9 mouse cellular contexts compared by ENCODE assay signal in genomic region chr2:165112149-165112548, GRCm38 (mm10). TPM values are rescaled to one million over a fixed set of nuclear protein-coding genes. Genes with fewer than 3 reads are reported as not detected.
A peak's percentile ranks its signal among the peaks of the same experiment; 100 is the strongest.
DNase-seq lines count a peak whose midpoint lies in the region; ATAC-seq and TF ChIP-seq lines count a peak whose summit lies in the region.
"Had no signal": no experiment of that assay in that cellular context is flagged by ENCODE, and none has a peak within 500 bp of the region (broad histone marks: within the 10 kb centered on the region; RNA-seq: fewer than 3 reads in every experiment).

No protein-coding gene starts in this region.

- peak overlapping the region; percentile 24; the same call in 1 of the 2 replicates for H3K4me2 ChIP-seq in limb, embryonic 15.5 days
- H3K4me2 ChIP-seq in midbrain, postnatal 0 days (ENCODE audit: low read depth, low read length, poor library complexity, severe bottlenecking): no peak overlapping the region; the same call in 1 of the 2 replicates
- H3K4me2 ChIP-seq: liver, embryonic 15.5 days had no signal

- H3K9ac ChIP-seq in limb, embryonic 15.5 days: no peak overlapping the region
- no peak overlapping the region for H3K9ac ChIP-seq in midbrain, postnatal 0 days (replicated peaks; ENCODE audit: low read length, poor library complexity, severe bottlenecking)
- H3K9ac ChIP-seq: liver, embryonic 15.5 days had no signal

- DNase-seq in adrenal gland, postnatal 36 days: peak; percentile 92 to 93
- peak; percentile 84 for DNase-seq in embryo, embryonic 9.5 days (ENCODE audit: extremely low spot score)
- DNase-seq in heart, adult 9 months (ENCODE audit: low spot score in 2 of 2): peak; percentile 31 to 64
- DNase-seq in kidney, adult 8-10 months: peak; percentile 51 to 79
- DNase-seq in midbrain, postnatal 0 days (ENCODE audit: low spot score): peak; percentile 86
- DNase-seq in spleen, adult 2 months (ENCODE audit: low read depth in 1 of 2, low spot score in 2 of 2): peak; percentile 44 to 77

- under 1% methylated on average over 54 of the region's 54 CpGs for WGBS in limb, embryonic 15.5 days
- WGBS in midbrain, postnatal 0 days: 3% methylated on average over 54 of the region's 54 CpGs
- 1% methylated on average over 54 of the region's 54 CpGs for WGBS in spleen, adult 2 months

- no peak overlapping the region for H3K27ac ChIP-seq in limb, embryonic 15.5 days
- no peak overlapping the region for H3K27ac ChIP-seq in midbrain, postnatal 0 days (ENCODE audit: low read depth, low read length)
- H3K27ac ChIP-seq in spleen, adult 2 months (ENCODE audit: insufficient read depth, low read length): no peak overlapping the region
- H3K27ac ChIP-seq: liver, embryonic 15.5 days had no signal

- TF ChIP-seq CTCF in midbrain, postnatal 0 days (IDR thresholded peaks at IDR 0.05): peak; percentile 78
- TF ChIP-seq CTCF in spleen, adult 2 months (IDR thresholded peaks at IDR 0.05; ENCODE audit: extremely low read depth, insufficient read depth, insufficient read length, insufficient replicate concordance): peak; percentile 92

- 0 out of 2 replicates have a peak, but pooled peaks have one; percentile 37 for ATAC-seq in limb, embryonic 15.5 days (ENCODE audit: insufficient number of reproducible peaks, low FRiP score, low TSS enrichment, low read depth)
- peak; percentile 69 for ATAC-seq in midbrain, postnatal 0 days (ENCODE audit: low FRiP score)
- no peak for ATAC-seq in activated CD4-positive, CD25-positive, alpha-beta regulatory T cell, adult 4 months

- no peaks in the 10 kb centered on the region for H3K9me3 ChIP-seq in limb, embryonic 15.5 days
- H3K9me3 ChIP-seq in midbrain, postnatal 0 days (ENCODE audit: low read length): no peaks in the 10 kb centered on the region
- H3K9me3 ChIP-seq: liver, embryonic 15.5 days had no signal

- peaks cover 95% of the 10 kb centered on the region for H3K27me3 ChIP-seq in limb, embryonic 15.5 days
- H3K27me3 ChIP-seq in midbrain, postnatal 0 days (ENCODE audit: insufficient read depth, low read length): peaks cover 21% of the 10 kb centered on the region
- H3K27me3 ChIP-seq in spleen, adult 2 months (ENCODE audit: control insufficient read depth, insufficient read depth, low read length): peaks cover 2% of the 10 kb centered on the region

- H3K4me1 ChIP-seq in limb, embryonic 15.5 days: peaks cover 7% of the 10 kb centered on the region
- H3K4me1 ChIP-seq in midbrain, postnatal 0 days (ENCODE audit: insufficient read depth, low read length): no peaks in the 10 kb centered on the region
- H3K4me1 ChIP-seq in spleen, adult 2 months (ENCODE audit: control insufficient read depth, insufficient read depth, insufficient read length): peaks cover 3% of the 10 kb centered on the region; the same call in 1 of the 2 replicates
- H3K4me1 ChIP-seq: liver, embryonic 15.5 days had no signal

- no peaks in the 10 kb centered on the region for H3K36me3 ChIP-seq in limb, embryonic 15.5 days
- no peaks in the 10 kb centered on the region for H3K36me3 ChIP-seq in midbrain, postnatal 0 days (ENCODE audit: insufficient read depth, low read length)
- no peaks in the 10 kb centered on the region for H3K36me3 ChIP-seq in spleen, adult 2 months (ENCODE audit: control insufficient read depth, insufficient read depth, low read length)
- H3K36me3 ChIP-seq: liver, embryonic 15.5 days had no signal

- H3K4me3 ChIP-seq in limb, embryonic 15.5 days: peak overlapping the region; percentile 15
- peak overlapping the region; percentile 5; the same call in 1 of the 2 replicates for H3K4me3 ChIP-seq in midbrain, postnatal 0 days (ENCODE audit: low read depth, low read length)
- H3K4me3 ChIP-seq in spleen, adult 2 months (ENCODE audit: extremely low read depth, insufficient read depth, insufficient read length): no peak overlapping the region
- H3K4me3 ChIP-seq: liver, embryonic 15.5 days had no signal

- no peak for TF ChIP-seq POLR2A in spleen, adult 2 months (IDR thresholded peaks at IDR 0.05; ENCODE audit: low read depth, low read length)

RNA-seq across cellular contexts. Expression of gene 1700025C18Rik, which starts 21.6 kb away (rescaled TPM):
- total RNA-seq in adrenal gland, postnatal 36 days (2021): not detected
- polyA plus RNA-seq in limb, embryonic 15.5 days (2015; fragmentation: Nextera tagmentation; extraction: Ambion mirVana): not detected in 2 replicates
- total RNA-seq in midbrain, postnatal 0 days (2014; rRNA removed): not detected in 2 replicates
- polyA plus RNA-seq in midbrain, postnatal 0 days (2015; fragmentation: Nextera tagmentation; extraction: Ambion mirVana): not detected in 2 replicates
- polyA plus RNA-seq in spleen, adult 2 months (2012; rRNA removed): not detected in 2 replicates
- polyA plus RNA-seq in activated CD4-positive, CD25-positive, alpha-beta regulatory T cell, adult 4 months (2017; shearing (Covaris generic)): not detected
- polyA plus RNA-seq: liver, embryonic 15.5 days had no signal

RNA-seq across cellular contexts. Expression of gene Cd40, which starts 56.7 kb away (rescaled TPM):
- 1 to 10 TPM; 1.7 TPM for total RNA-seq in adrenal gland, postnatal 36 days (2021)
- 7.0 and 7.5 TPM in 2 replicates for polyA plus RNA-seq in limb, embryonic 15.5 days (2015; fragmentation: Nextera tagmentation; extraction: Ambion mirVana)
- 5.2 and 5.9 TPM in 2 replicates for total RNA-seq in midbrain, postnatal 0 days (2014; rRNA removed)
- 4.4 and 6.4 TPM in 2 replicates for polyA plus RNA-seq in midbrain, postnatal 0 days (2015; fragmentation: Nextera tagmentation; extraction: Ambion mirVana)
- polyA plus RNA-seq in spleen, adult 2 months (2012; rRNA removed): 66.9 and 97.0 TPM in 2 replicates
- polyA plus RNA-seq in activated CD4-positive, CD25-positive, alpha-beta regulatory T cell, adult 4 months (2017; shearing (Covaris generic)): 1 to 10 TPM; 1.2 to 1.7 TPM
